Mouse (Mus musculus) testis, postnatal 14 days (tissue): Measurements from ENCODE around the gene Olfr891.
"Not testable (repeated sequence)": the region's sequence is repeated elsewhere in the genome, so short reads cannot be mapped to it uniquely, and the experiment has no call there.

ENCODE experiments used
- DNase-seq: peaks from one replicate; pipeline ENCODE4 v3.0.0; 2021; ENCODE audit warnings: low spot score

Olfr891 gene

DNA sequence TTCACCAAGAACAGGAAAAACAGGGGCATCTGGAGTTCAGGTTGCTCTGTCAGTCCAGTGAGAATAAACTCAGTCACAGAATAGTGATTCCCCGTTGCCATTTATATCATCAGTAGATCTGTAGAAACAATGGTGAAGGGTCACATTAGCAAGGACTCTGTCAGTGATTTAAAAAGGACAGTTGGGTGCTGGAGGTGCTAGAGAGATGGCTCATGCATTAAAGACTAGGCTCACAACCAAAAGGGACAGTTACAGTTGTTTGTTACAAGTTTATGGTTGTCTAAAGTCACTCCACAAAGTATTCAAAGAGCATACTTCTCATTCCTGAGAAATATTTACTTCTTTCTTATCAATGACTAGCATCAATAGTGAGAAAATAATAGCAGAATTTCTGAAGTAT, at the start of gene Olfr891:
TSS of gene Olfr891 (minus strand) at position 101 of the 400 bp plus-strand sequence.
- no peak for DNase-seq

DNA sequence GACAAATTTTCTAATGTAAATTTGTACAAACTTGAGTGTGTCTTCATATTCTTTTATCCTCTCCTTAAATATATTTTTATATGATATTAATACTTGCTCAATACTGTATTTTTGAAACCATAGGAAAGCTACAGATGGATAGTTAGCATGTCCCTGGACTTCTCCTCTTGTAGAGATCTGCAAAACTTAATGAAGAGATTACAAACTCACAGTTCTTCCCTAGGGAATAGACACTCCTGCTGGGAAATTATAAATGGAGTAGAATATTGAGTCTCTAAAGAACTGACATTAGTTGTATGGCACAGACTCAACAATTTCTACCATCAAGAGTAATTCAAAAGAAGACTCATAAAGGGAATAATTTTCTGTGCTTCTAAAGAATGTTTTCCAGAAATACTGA, 37.1 kb upstream of the Olfr891 start, which contains the start of gene Olfr894:
TSS of gene Olfr894 (plus strand) at position 301 of the 400 bp plus-strand sequence.
- no peak for DNase-seq

- no peak for DNase-seq
Observed at GRCm38 (mm10) chr9:38208065-38208464, 27.4 kb upstream of the Olfr891 start, which contains the start of gene Olfr893. Gene Olfr893 (plus strand): TSS chr9:38208365.

GRCm38 (mm10) chr9:38168341-38168740, 12.3 kb downstream of the Olfr891 start:
- DNase-seq, result not testable (repeated sequence)

GRCm38 (mm10) chr9:38142217-38142616, 38.4 kb downstream of the Olfr891 start, which contains the start of gene Olfr890:
Gene Olfr890 (plus strand): TSS chr9:38142517.
- DNase-seq, result no peak
